Mouse (Mus musculus): ENCODE measurements around the gene Ddx21.
"Not testable (repeated sequence)": the region's sequence is repeated elsewhere in the genome, so short reads cannot be mapped to it uniquely, and the experiment has no call there.

Gene Ddx21

DNA sequence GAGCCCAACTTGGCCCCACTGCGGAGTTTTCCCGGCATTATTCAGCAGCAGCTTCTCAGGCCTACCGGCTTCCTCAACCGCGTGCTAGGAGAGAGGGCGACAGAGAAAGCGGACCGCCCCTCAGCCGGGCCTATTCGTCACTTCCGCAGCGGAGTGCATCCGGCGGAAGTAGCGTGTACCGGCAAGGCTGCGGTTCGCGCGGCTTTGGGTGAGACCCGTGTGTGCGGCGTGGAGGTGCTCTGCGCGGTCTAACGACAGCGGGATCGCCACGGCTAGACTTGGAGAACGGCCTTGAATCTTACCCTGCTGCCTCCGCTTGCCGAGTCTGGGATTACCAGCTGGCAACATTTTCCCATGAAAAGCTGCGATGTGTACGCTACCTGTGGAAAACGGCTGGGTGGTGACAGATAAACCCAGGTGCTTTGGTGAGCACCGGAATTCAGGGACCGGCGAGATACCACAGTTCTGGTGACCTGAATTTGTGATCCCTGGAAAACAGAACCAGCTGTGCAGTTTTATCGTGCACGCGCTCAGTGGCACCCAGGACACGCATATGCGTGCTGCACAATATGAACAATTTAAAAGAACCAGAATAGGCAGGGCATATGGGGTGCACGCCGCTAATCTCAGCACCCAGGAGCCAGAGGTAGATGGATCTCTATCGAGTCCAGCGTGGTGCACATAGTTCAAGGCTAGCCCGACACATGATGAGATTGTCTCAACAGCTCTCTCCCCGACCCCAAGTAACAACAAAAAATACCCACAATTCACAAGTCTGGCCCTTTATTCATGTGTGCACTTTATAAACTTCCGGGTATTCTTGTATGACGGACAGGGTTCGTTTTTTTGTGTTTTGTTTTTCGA is at the start of gene Ddx21:
Gene Ddx21, minus strand, starts transcription at position 105 of the 864 bp plus-strand sequence.
- in situ Hi-C loops (cut with MboI, MseI), result no loop called here

DNA sequence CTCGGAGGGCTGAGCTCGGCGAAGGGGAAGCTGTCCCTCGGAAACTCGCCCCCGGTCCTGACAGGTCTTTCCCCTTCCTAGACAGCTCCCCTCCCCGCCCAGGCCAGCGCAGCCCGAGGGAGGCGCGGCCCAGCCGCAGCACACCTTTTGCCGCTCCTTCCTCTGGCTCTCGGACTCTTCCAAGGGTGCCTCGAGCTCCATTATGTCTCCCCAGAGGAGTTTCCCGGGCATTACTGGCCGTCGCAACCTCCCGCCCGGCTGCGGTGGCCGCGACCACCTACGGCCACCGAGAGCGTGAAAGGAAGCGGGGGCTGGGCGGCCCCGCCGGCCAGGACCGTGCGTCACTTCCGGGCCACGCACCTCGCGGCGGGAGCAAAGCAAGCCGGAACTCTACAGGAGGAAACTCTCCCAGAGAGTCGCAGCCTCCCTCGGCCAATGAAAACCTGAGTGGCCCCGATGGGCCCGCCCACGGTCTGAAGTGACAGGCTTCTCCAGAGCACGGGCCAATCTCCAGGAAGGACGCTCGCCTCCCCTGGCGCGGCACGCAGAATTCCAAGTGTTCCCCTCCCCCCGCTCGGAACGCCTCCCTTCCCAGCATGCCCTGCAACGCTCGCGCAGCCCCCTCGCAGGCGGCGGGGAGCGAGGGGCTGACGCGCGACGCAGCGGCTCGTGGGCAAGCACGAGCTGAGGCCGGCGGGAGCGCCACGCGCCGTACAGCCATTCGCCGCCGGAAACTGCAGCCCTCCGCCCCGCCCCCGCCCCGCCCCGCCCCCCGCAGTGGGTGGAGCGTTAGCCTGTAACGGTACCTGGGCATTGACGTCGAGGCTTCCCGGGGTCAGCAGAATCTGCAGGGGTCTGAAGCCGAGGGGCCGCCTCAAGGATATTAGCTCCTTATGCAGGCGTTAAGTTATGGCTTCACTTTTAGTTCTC is 49.1 kb upstream of the Ddx21 start, which contains the start of gene Ddx50:
Gene Ddx50, minus strand, starts transcription at position 338 of the 930 bp plus-strand sequence.
- in situ Hi-C loops (cut with MboI, MseI), result no loop called here

DNA sequence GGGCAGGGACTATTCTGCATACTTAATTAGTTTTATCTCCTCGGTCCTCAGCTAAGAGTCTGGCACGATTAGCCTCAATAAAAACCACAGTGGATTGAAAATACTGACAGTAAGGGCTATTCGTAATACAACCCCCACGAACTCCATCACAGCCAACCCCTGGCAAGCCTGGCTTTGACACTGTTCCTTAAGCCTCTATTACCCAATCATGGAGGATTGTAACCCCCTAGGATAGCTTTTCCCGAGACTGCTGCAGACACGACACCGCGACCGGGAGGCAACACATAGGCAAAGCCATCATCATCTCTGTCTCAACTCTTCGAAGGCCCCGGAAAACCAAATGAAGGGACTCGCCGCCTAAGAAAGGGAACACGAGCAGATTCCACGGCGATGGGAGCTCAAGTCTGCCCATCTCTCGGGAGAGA is 48.3 kb upstream of the Ddx21 start:
- in situ Hi-C loops (cut with MboI, MseI), result no loop called here

DNA sequence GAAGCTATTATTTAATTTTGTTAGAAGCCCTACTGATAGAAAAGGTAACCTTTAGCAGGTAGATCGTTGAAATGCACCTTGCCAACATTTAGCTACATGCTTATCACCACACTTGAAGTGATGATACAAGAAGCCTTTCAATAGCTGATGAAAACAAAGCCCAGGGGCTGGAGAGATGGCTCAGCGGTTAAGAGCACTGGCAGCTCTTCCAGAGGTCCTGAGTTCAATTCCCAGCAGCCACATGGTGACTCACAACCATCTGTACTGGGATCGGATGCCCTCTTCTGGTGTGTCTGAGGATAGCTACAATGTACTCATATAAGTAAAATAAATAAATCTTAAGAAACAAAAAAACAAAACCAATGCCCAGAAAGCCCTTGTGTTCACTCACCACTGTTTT is 2.1 kb upstream of the Ddx21 start:
- in situ Hi-C loops (cut with MboI, MseI), result no loop called here

DNA sequence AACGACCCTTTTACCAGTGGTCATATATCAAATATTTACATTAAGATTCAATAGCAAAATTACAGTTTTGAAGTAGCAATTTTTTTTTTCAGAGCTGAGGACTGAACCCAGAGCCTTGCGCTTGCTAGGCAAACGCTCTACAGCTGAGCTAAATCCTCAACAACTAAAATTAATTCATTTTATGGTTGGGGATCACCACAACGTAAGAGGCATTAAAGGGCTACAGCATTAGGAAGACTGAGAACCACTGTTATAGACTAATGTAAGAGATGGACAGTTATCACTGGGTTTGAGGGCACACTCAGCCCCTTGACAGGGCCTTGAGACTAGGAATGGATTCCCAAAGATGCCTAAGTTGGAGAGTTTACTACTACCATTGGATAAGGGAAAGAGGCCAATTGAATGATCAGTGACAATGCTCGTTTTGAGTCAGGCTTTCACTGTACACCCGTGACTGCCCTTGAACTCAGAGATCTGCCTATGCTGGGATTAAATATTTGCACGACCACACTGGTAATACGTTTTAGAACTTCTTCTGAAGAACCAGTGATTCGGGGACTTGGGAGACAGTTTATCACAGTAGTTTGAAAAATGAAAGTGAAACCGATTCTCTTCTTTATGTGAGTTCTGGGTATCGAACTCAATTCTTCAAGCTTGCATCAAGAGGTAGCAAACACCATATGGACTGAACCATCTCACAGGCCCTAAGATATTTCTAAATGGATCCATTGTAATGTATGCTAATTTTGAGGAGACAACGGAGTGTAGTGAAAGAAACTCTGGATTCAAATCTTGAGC is 1.4 kb upstream of the Ddx21 start:
- in situ Hi-C loops (cut with MboI, MseI), result no loop called here

DNA sequence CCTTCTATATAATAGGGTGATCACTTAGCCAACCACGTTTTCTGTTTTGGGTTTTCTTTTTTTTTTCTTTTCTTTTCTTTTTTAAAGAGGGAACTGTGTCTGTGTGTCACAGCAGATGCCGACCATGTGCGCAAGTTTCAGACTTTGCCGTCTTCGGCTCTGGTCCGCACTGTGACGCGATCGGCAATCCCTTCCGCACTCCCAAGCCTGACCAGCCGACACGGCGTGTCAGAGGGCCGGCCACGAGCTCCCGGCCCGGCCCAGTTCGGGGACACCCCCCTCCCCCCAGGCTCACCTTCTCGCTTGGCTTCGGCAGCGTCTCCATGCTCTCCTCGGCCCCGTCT is 276 bp downstream of the Ddx21 start:
- in situ Hi-C loops (cut with MboI, MseI), result no loop called here

DNA sequence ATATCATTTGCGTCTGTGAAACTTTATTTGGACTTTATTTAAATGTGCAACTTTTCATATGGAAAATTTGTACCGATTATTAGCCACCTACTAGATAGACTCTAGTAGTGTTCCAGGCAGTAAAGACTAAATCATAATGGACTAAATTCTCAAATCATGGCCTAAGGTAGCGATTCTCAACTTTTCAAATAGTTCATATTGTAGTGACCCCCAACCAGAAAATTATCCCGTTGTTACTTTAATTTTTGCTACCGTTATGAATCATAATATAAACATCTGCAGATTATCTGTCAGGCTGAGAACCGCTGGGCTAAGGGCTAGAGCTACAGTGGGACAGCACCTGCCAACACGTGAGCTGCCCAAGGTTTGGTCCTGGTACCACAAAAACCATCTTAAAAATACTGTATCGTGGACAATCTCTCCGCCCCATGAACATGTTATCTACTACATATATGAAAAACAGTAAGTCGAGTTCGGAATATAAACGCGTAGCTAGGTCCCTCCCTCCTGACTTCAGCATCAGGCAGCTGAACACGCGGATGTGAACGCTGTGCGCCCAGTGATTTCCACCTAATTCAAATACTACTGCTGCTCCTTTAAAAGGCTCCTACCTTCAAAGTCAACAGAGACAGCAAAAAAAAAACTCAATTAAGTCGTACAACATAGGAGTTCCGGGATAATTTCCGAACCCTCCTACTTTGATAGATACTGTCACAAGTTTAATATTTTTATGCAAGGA is 859 bp downstream of the Ddx21 start:
- in situ Hi-C loops (cut with MboI, MseI), result no loop called here

DNA sequence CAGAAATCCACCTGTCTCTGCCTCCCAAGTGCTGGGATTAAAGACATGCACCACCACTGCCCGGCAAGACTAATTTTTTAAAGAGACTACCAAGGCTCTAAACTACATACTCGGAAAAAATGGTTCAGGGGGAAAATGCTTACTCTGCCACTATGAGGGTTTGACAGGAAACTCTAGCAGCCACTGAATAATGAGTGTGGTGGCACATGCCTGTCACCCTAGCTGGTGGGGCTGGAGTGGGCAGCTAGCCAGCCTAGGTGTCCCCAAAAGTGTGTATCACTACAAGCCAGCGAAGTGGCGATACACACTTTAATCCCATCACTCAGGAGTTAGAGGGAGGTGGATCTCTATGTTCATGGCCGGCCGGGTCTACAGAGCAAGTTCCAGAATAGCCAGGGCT is 2.0 kb downstream of the Ddx21 start:
- in situ Hi-C loops (cut with MboI, MseI), result no loop called here

DNA sequence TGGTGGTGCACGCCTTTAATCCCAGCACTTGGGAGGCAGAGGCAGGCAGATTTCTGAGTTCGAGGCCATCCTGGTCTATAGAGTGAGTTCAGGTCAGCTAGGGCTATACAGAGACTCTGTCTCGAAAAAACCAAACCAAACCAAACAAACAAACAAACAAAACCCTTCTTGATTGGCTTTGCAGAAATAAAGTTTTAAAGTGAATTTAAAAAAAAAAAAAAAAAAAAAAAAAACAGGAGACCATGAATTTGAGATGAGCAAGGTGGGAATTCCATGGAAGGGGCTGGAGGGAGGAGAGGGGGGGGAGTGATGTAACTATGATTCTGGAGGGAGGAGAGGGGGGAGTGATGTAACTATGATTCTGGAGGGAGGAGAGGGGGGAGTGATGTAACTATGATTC is 2.8 kb downstream of the Ddx21 start:
- in situ Hi-C loops (cut with MboI, MseI), result not testable (repeated sequence)

DNA sequence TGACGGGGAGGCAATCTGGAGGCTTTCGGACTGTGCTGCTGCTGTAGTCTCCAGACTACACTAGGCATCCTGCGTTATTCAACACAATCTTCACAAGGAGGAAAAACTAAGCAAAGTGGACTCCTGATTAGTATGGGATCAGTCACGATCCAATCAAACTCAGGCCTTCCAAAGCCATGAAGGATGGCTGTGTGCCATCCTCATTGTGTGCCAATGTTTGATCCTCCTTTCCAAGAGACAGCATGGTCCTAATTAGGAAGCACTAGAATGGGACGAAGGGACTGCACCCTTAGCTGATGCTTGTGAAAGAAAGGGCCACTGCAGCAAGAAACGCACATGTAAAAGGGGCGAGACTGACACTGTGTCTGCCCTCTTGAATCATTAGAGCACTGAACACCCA is 9.6 kb downstream of the Ddx21 start:
- in situ Hi-C loops (cut with MboI, MseI), result no loop called here

DNA sequence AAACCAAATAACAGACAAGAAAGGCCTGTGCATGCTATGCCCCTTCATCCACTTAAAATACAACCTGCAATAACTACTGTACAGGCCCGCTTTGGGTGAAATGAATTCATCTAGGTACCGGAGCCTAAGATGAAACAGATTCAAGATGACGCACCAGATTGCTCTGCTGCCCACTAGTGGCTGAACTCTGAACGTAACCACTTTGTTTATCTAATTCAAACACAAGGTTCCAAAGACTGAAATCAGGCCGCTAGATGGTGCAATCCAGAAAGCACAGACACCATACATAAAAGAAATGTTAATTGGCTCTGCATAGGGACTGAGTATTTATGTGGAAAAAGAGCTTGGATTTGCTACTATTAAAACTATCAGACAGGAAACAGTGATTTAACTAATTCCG is 11.9 kb downstream of the Ddx21 start:
- in situ Hi-C loops (cut with MboI, MseI), result no loop called here

DNA sequence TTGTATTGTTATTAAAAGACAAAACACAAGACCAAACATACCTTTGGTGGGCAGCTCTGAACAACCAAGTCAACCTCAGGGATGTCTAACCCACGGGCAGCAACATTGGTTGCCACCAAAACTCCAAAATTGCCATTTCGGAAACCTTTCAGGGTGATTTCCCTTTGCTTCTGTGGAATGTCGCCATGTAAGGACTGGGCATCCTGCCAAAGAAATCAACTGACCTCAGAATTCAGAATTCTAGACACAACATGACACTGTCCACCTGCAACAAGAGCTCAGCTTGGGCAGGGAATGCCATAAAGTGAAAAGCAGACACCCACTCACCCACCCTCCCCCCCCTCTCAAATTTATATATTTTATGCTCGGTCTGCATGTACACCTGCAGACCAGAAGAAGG is 13.5 kb downstream of the Ddx21 start:
- in situ Hi-C loops (cut with MboI, MseI), result no loop called here

DNA sequence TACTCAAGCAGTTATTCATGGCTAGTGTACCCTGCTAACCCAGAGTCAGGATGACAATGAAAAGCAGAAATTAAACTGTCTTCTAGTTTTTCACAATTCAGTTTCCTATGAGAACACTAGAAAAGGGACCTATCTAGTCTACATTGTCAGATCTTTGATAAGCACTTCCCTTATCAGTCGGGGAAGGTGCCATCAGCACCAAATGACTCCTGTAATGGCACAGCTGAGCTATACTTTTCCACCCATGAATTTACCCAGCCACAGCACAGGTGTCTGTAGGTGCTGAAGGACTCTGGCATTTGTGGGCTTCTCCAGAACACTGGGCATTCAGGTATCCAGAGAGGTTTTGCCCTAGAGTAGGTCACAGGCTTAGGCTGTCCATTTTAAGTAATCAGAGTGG is 18.8 kb downstream of the Ddx21 start:
- in situ Hi-C loops (cut with MboI, MseI), result no loop called here

DNA sequence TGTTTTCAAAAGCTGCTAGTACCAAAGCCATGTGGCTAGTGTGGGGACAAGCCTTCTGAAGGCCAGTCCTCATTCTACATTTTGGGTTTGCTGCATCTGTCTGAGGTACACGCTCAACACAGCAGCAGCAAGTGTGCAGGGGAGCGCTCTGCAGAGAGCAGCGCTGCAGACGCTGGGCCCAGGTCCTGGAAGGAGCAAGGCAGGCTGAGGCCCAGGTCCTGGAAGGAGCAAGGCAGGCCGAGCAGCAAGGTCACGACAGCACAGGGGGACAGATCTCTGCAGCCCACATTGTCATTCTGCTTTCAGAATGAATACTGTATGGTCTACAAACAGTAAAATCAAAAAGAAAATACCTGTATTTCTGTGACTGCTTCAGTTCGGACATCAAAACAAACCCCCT is 19.4 kb downstream of the Ddx21 start:
- in situ Hi-C loops (cut with MboI, MseI), result no loop called here

DNA sequence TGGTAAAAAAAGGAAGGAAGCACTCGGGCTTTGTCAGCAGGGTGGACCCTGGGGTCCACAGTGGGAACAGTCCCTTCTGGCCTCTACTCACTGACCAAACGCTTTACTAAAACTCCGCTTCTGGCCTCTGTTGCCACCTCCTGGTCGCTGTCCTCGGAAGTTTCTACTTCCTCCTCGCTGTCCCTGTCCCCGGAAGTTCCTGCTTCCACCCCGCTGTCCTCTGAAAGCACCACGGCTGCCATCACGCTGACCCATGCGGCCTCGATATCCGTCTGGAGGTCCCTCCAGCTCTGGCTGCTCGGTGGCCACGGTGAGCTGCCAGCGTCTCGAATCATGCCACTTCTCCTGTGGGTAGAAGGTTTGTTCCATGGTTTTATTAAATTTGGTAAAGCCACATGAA is 19.8 kb downstream of the Ddx21 start:
- in situ Hi-C loops (cut with MboI, MseI), result no loop called here

DNA sequence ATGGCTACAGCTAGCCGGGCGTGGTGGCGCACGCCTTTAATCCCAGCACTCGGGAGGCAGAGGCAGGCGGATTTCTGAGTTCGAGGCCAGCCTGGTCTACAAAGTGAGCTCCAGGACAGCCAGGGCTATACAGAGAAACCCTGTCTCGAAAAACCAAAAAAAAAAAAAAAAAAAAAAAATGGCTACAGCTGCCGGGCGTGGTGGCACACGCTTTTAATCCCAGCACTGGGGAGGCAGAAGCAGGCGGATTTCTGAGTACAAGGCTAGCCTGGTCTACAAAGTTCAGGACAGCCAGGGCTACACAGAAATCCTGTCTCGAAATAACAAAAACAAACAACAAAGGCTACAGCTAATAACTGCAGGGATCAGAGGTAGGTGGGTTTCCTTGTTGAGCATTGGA is 23.0 kb downstream of the Ddx21 start:
- in situ Hi-C loops (cut with MboI, MseI), result not testable (repeated sequence)

DNA sequence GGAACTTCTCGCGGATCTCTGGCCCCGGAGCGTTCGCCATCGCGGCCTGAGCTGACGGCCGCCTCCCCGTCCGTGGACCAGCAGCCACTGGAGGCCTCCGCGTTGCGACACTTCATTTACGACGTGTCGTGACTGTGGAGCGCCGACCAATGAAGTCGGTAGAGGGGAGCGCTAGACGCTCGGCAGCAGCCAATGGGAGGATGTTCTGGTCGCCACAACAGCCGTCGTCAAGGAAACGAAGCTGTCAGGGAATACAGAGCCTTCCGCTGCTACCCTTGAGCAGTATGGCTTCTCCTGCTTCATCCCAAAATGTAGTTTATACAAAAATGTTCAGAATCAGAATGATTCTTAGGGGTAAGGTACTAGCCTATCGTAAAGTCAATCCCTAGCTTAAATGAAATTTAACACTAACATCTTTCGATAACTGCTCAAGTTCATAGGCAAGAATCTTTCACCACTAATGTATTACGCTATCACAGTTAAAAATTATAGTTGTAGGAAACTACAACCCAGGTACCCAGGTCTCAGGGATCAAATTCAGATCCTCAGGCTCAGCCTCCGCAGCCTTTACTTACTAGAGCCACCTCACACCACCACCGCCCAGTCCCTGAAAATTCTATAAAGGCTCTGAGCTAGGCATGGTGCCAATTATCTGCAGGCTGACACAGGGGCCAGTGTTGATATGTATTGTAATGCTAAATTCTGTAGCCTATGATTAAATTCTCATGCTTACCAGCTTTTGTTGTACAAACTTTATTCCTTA is 23.6 kb downstream of the Ddx21 start, which contains the start of gene Kif1bp:
Gene Kif1bp, minus strand, starts transcription at position 120 of the 763 bp plus-strand sequence.
- in situ Hi-C loops (cut with MboI, MseI), result no loop called here

DNA sequence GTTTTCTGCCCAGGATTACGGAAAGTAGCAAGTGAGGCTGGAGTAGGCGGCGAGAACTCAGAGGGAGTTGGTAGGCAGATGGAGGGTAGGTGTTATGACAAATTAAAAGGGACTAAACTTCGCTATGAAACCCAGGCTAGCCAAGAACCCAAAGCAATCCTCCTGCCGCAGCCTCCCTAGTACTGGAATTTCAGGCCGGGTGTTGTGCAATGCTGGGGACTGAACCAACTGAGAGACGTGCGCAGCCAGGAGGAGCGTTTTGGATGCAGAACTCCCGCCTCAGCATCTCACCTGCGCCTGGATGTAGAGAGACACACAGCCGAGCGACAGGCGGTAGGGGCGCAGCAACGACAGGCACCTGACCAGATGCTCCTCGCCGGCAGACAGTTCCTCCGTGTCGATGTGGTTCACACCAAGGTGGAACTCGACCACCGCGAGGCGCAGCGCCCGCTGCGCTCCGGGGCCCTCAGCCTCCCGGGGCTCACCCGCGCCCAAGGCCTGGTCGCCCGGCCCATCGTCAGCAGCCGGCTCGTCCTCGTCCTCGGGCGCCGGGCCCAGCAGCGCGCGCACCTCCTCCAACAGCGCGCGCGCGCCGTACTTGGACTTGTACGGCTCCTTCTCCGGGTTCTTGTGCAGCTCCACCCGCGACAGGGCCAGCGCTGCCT is 24.3 kb downstream of the Ddx21 start:
- in situ Hi-C loops (cut with MboI, MseI), result no loop called here

DNA sequence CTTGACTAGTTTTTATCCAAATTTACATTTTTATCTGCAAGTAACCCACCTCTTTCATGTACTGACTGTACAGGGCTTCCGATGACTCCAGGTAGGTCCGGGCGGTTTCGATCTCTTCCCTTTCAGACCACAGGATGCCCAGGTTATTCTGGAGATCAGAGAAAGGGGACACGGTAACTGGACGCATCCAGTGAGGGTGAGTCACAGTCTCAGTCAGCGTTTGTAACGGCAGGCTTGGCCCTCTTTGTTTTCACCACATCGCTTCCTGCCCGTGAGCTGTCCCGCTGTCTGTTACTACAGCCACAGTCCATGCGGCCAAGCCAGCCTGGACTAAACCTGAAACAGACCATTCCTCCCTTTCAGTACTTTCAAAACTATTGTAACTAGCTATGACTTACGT is 27.1 kb downstream of the Ddx21 start:
- in situ Hi-C loops (cut with MboI, MseI), result no loop called here
